Mouse (Mus musculus): ENCODE results near the gene Swt1. TPM values are rescaled to one million over a fixed set of nuclear protein-coding genes. Genes with fewer than 3 reads are reported as not detected.

The Swt1 gene
- polyA plus RNA-seq, 1 experiment from 2014 or later = 18.7 TPM

GRCm38 (mm10) chr1:151429316-151429715 is 1.1 kb upstream of the Swt1 start:
- Histone ChIP-seq H3K4me1 (replicated peaks) (peaks cover 29% of the 10 kb centered on the region), H3K4me3 (replicated peaks) (peak overlapping the region; percentile 94), H3K9me3 (replicated peaks) (no peaks in the 10 kb centered on the region), H3K4me2 (peak overlapping the region; percentile 76), H3K36me3 (peaks cover 7% of the 10 kb centered on the region), H3K9ac (peak overlapping the region; percentile 96), H3K27ac (peak overlapping the region; percentile 96), H3K27me3 (no peaks in the 10 kb centered on the region)
- DNase-seq (no peak), ATAC-seq (ENCODE audit: low read depth) (no peak)
- WGBS (ENCODE audit: insufficient replicate concordance) = 39% methylated on average over 9 of the region's 9 CpGs

DNA sequence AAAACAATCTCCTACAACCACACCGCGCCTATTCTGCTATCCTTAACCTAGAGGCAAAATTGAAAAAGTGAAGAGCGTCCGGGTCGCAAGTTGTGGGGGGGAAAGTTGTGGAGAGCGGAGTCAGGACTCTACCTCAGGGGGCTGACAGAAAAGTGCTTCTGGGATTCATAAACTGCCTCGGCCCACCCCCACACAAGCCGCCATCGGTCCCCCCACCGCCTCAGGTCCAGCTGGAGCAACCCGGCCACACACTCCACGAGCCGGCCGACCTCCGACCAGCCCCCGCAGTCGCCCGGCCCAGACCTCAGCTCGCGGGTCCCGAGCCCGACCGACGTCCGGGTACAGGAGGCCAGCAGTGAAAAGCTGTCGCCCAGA is 380 bp downstream of the Swt1 start:
- H3K4me3 ChIP-seq (replicated peaks) = peak overlapping the region; percentile 94
- H3K9me3 ChIP-seq (replicated peaks) = no peaks in the 10 kb centered on the region
- peaks cover 29% of the 10 kb centered on the region for H3K4me1 ChIP-seq (replicated peaks)
- peak overlapping the region; percentile 76 for H3K4me2 ChIP-seq
- no peaks in the 10 kb centered on the region; the same call in 1 of the 2 replicates for H3K36me3 ChIP-seq
- H3K9ac ChIP-seq = peak overlapping the region; percentile 92
- peak overlapping the region; percentile 96 for H3K27ac ChIP-seq
- no peaks in the 10 kb centered on the region for H3K27me3 ChIP-seq
- under 1% methylated on average over 25 of the region's 26 CpGs for WGBS (ENCODE audit: insufficient replicate concordance)
- ATAC-seq (ENCODE audit: low read depth) = peak; percentile 39
- DNase-seq = no peak

DNA sequence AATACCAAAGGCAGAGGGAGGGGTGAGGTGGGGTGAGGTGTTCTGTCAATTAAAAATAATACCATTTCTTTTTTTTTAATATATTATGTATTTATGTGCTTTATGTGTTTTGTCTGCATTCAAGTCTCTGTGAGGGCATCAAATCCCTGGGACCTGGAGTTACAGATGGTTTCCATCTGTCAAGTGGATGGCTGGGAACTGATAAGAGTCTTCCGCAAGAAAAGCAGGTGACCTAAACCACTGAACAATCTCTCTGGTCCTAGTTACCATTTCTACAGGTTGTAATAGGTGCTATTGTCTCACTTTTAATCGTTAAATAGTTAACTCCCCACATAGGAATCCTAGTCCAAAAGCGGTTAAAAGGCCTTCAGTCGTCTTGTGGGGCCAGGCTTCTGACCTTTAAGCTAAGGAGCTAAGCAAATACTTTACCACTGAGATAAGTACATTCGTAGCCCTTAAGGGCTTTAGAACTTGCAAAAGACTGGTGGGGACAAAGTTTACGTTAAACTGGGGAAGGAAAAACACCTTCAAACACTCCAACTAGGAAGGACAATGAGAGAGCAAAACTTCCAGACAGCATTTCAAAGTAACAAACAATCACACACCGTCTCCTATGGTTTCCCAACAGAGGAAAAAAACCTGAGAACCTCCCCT is 1.2 kb downstream of the Swt1 start:
- Histone ChIP-seq H3K9ac (peak overlapping the region; percentile 92), H3K27me3 (no peaks in the 10 kb centered on the region), H3K4me2 (peak overlapping the region; percentile 76), H3K4me3 (replicated peaks) (peak overlapping the region; percentile 94), H3K36me3 (peaks cover 4% of the 10 kb centered on the region), H3K9me3 (replicated peaks) (no peaks in the 10 kb centered on the region), H3K4me1 (replicated peaks) (peaks cover 33% of the 10 kb centered on the region), H3K27ac (peak overlapping the region; percentile 96)
- no peak for ATAC-seq (ENCODE audit: low read depth)
- WGBS (ENCODE audit: insufficient replicate concordance) = 9% methylated on average over 7 of the region's 7 CpGs
- DNase-seq = peak; percentile 18

GRCm38 (mm10) chr1:151422178-151422577 is 6.1 kb downstream of the Swt1 start:
- no peaks in the 10 kb centered on the region for H3K9me3 ChIP-seq (replicated peaks)
- no peak overlapping the region for H3K4me2 ChIP-seq
- ATAC-seq (ENCODE audit: low read depth) = no peak
- H3K27ac ChIP-seq = no peak overlapping the region
- H3K9ac ChIP-seq = no peak overlapping the region
- no peak overlapping the region for H3K4me3 ChIP-seq (replicated peaks)
- WGBS (ENCODE audit: insufficient replicate concordance) = 41% methylated on average over 3 of the region's 3 CpGs
- H3K27me3 ChIP-seq = no peaks in the 10 kb centered on the region
- peaks cover 19% of the 10 kb centered on the region for H3K4me1 ChIP-seq (replicated peaks)
- DNase-seq = no peak
- peaks cover 26% of the 10 kb centered on the region for H3K36me3 ChIP-seq

GRCm38 (mm10) chr1:151409827-151410226 is 18.4 kb downstream of the Swt1 start:
- H3K4me1 ChIP-seq (replicated peaks) = no peaks in the 10 kb centered on the region
- H3K27ac ChIP-seq = no peak overlapping the region
- no peaks in the 10 kb centered on the region for H3K27me3 ChIP-seq
- H3K4me2 ChIP-seq = no peak overlapping the region
- no peak overlapping the region for H3K4me3 ChIP-seq (replicated peaks)
- no peaks in the 10 kb centered on the region for H3K9me3 ChIP-seq (replicated peaks)
- no peak for ATAC-seq (ENCODE audit: low read depth)
- H3K9ac ChIP-seq = no peak overlapping the region
- peaks cover 19% of the 10 kb centered on the region for H3K36me3 ChIP-seq
- no peak for DNase-seq
- WGBS (ENCODE audit: insufficient replicate concordance) = 88% methylated on average over 3 of the region's 3 CpGs

GRCm38 (mm10) chr1:151390029-151390428 is 38.2 kb downstream of the Swt1 start:
- peaks cover 15% of the 10 kb centered on the region for H3K36me3 ChIP-seq
- no peak overlapping the region for H3K27ac ChIP-seq
- no peaks in the 10 kb centered on the region for H3K27me3 ChIP-seq
- no peak for ATAC-seq (ENCODE audit: low read depth)
- H3K4me2 ChIP-seq = no peak overlapping the region
- no peak overlapping the region for H3K4me3 ChIP-seq (replicated peaks)
- no peaks in the 10 kb centered on the region for H3K9me3 ChIP-seq (replicated peaks)
- H3K4me1 ChIP-seq (replicated peaks) = no peaks in the 10 kb centered on the region
- DNase-seq = no peak
- H3K9ac ChIP-seq = no peak overlapping the region
- 79% methylated on average over 1 of the region's 1 CpGs for WGBS (ENCODE audit: insufficient replicate concordance)

GRCm38 (mm10) chr1:151377353-151377752 is 50.9 kb downstream of the Swt1 start:
- ATAC-seq (ENCODE audit: low read depth) (no peak), DNase-seq (no peak)
- H3K9ac ChIP-seq = no peak overlapping the region
- H3K27ac ChIP-seq = no peak overlapping the region
- H3K27me3 ChIP-seq = no peaks in the 10 kb centered on the region
- H3K4me2 ChIP-seq = no peak overlapping the region
- no peaks in the 10 kb centered on the region for H3K4me1 ChIP-seq (replicated peaks)
- no peak overlapping the region for H3K4me3 ChIP-seq (replicated peaks)
- peaks cover 10% of the 10 kb centered on the region for H3K36me3 ChIP-seq
- H3K9me3 ChIP-seq (replicated peaks) = no peaks in the 10 kb centered on the region
- 89% methylated on average over 3 of the region's 3 CpGs for WGBS (ENCODE audit: insufficient replicate concordance)

- Histone ChIP-seq H3K4me3 (replicated peaks) (no peak overlapping the region), H3K27me3 (no peaks in the 10 kb centered on the region), H3K9ac (no peak overlapping the region), H3K27ac (no peak overlapping the region), H3K36me3 (peaks cover 29% of the 10 kb centered on the region), H3K9me3 (replicated peaks) (no peaks in the 10 kb centered on the region), H3K4me2 (no peak overlapping the region), H3K4me1 (replicated peaks) (no peaks in the 10 kb centered on the region)
- WGBS (ENCODE audit: insufficient replicate concordance) = 82% methylated on average over 1 of the region's 1 CpGs
- no peak for DNase-seq
- ATAC-seq (ENCODE audit: low read depth) = no peak
Measured at GRCm38 (mm10) chr1:151372823-151373222, 55.4 kb downstream of the Swt1 start.

DNA sequence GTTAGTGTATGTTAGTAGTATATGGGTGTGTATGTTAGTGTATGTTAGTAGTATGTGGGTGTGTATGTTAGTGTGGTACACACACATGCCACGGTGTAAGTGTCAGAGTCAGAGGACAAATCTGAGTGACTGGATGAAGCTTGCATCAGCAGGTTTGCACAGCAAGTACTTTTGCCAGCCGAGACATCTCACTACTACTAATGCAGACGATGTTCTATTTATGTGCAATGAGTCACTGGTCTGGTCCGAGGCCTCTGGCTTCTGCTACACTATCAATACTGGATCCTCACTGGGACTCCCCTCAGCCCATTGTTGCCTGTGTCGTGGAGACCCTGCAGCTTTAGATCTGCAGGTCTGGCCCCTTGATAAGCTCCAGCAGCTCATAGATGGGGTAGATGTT is 56.7 kb downstream of the Swt1 start:
- Histone ChIP-seq H3K36me3 (peaks cover 35% of the 10 kb centered on the region), H3K4me2 (no peak overlapping the region), H3K9me3 (replicated peaks) (no peaks in the 10 kb centered on the region)

GRCm38 (mm10) chr1:151370573-151370972 is 57.7 kb downstream of the Swt1 start:
- WGBS (ENCODE audit: insufficient replicate concordance) = 72% methylated on average over 3 of the region's 3 CpGs
- no peak overlapping the region for H3K9ac ChIP-seq
- no peak overlapping the region for H3K27ac ChIP-seq
- no peak for DNase-seq
- H3K4me1 ChIP-seq (replicated peaks) = no peaks in the 10 kb centered on the region
- H3K27me3 ChIP-seq = no peaks in the 10 kb centered on the region
- H3K4me2 ChIP-seq = no peak overlapping the region
- H3K36me3 ChIP-seq = peaks cover 45% of the 10 kb centered on the region
- no peak overlapping the region for H3K4me3 ChIP-seq (replicated peaks)
- no peak for ATAC-seq (ENCODE audit: low read depth)
- H3K9me3 ChIP-seq (replicated peaks) = no peaks in the 10 kb centered on the region

More for the DNA sequence above, 56.7 kb downstream of the Swt1 start:
- Histone ChIP-seq H3K27ac (no peak overlapping the region), H3K9ac (no peak overlapping the region), H3K27me3 (no peaks in the 10 kb centered on the region), H3K4me3 (replicated peaks) (no peak overlapping the region), H3K4me1 (replicated peaks) (no peaks in the 10 kb centered on the region)
- ATAC-seq (ENCODE audit: low read depth) (no peak), DNase-seq (no peak)
- 77% methylated on average over 5 of the region's 5 CpGs for WGBS (ENCODE audit: insufficient replicate concordance)

DNA sequence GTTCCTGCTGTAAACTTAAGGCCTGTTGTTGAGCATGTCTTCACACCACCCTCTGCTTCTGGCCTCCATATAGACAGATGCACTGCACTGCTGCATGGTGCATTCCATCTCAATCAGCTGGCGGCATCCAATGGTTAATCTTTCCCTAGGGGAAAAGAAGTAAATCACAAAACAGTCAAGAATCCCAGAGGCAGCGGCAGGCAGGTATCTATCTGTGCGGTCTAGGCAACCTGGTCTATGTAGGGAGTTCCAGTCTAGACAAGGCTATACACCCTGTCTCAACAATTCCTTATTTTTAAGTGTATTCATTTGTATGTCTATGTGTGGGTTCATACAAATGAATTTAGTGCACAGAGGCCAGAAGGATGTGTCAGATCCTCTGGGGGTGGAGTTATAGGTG is 59.8 kb downstream of the Swt1 start:
- H3K27me3 ChIP-seq = no peaks in the 10 kb centered on the region
- no peak for ATAC-seq (ENCODE audit: low read depth)
- no peak overlapping the region for H3K4me2 ChIP-seq
- H3K4me3 ChIP-seq (replicated peaks) = no peak overlapping the region
- H3K27ac ChIP-seq = no peak overlapping the region
- DNase-seq = no peak
- H3K9me3 ChIP-seq (replicated peaks) = no peaks in the 10 kb centered on the region
- WGBS (ENCODE audit: insufficient replicate concordance) = 91% methylated on average over 3 of the region's 3 CpGs
- H3K9ac ChIP-seq = no peak overlapping the region
- no peaks in the 10 kb centered on the region for H3K4me1 ChIP-seq (replicated peaks)
- peaks cover 65% of the 10 kb centered on the region for H3K36me3 ChIP-seq

- H3K4me1 ChIP-seq (replicated peaks) = no peaks in the 10 kb centered on the region
- DNase-seq (no peak), ATAC-seq (ENCODE audit: low read depth) (no peak)
- H3K36me3 ChIP-seq = peaks cover 71% of the 10 kb centered on the region
- 84% methylated on average over 5 of the region's 5 CpGs for WGBS (ENCODE audit: insufficient replicate concordance)
- H3K9me3 ChIP-seq (replicated peaks) = no peaks in the 10 kb centered on the region
- no peaks in the 10 kb centered on the region for H3K27me3 ChIP-seq
- H3K27ac ChIP-seq = no peak overlapping the region
- H3K4me3 ChIP-seq (replicated peaks) = no peak overlapping the region
- no peak overlapping the region for H3K9ac ChIP-seq
- H3K4me2 ChIP-seq = no peak overlapping the region
Measured at GRCm38 (mm10) chr1:151367721-151368324, 60.4 kb downstream of the Swt1 start.

All from liver, embryonic 13.5 days (tissue).